Mouse (Mus musculus) urinary bladder, postnatal 10 days (tissue): ENCODE measurements around the gene Nin.

Experiments used
- DNase-seq: peaks from one replicate; pipeline ENCODE4 v3.0.0; 2022; ENCODE audit warnings: low spot score

Nin gene

GRCm38 (mm10) chr12:70119552-70119951 is 6.0 kb upstream of the Nin start:
- DNase-seq, result no peak

DNA sequence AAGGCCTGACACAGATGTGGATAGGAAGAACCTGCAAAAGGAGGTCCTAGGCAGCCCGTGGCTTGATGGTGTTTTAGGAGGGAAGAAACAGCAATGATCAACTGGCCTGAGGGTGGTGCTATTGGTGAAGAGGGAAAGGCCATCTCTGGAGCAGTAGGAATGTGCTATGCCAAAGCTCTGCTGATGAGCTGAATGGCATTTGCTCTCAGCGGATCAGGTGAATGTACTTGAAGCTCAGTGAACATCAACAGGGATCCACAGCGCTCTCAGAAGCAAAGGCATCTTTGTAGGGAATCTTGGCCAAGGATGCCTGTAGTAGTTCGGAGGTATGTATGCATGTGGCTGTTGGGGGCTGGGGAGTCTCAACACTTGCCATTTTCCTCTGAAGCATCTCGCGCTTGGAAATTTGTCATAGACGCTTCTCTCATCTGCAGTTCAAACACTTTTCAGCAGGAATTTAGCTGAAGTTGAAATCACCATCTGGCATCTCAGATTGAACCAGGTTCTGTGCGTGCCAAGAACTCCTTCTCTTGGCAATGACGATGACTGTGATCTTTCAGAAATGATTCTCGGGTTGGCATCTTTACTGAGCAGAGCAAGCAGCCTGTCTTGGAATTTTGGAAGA is 5.3 kb upstream of the Nin start:
- no peak for DNase-seq

GRCm38 (mm10) chr12:70117146-70117545 is 3.6 kb upstream of the Nin start:
- no peak for DNase-seq

DNA sequence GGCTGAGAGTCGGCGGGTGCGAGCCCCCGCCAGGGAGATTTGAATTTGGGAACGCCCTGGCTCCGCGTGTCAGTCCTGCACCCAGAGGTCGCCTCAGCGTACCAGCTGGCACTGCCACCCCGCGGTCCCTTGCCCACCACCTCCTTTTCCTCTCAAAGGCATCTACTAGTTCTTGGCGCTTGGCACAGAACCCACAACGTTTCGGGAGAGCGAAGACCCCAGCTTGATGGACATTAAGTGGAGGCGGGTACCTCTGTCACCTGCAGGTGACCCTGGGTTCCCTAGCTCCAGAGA is 1.5 kb downstream of the Nin start:
- no peak for DNase-seq

DNA sequence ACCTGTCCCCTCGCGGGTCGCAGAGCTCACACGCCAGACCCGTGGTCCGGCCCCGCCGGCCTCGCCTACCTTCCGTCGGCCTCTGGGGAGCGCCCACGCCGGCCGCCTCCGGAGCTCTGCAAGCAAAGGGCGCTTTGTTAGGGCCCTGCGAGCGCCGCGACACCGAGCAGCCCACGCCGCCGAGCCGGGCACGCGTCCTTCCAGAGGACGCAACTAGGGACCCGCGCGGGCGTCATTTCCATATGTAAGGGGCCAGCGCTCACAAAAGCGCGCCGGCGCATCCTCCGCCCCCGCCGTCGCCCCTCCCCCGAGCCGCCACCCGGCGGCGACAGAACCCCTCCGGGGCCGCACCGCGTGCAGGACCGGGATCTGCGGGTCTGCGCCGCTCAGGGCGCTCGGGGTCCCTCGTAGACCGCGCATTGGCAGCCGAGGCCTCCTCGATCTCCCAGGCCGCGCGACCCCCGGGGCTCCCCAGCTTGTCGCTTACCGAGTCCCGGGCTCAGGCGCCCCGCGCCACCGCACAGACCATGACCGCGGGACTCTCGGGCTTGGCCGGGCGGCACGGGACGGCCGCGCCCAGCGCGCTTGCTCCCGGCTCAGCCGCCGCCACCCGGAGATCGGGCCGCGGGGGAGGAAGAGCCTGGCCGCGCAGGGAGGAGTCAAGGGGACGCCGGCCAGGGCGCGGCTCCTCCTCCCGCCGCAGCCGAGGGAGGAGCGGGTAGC is 2.0 kb downstream of the Nin start:
- DNase-seq, result peak; percentile 26

DNA sequence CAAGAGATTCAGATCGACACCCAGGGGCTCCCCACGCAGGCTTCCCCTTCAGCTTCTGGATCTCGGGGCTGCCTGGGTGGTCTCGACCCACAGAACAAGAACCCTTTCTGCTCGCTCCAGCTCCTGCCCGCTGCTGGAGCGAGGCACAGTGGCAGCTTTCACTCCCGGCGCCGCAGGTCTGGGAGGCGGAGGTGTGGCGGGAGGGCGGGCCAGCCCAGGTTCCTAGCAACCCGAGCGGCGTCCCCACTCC is 2.5 kb downstream of the Nin start:
- no peak for DNase-seq

- no peak for DNase-seq
These were observed 3.0 kb downstream of the Nin start for GRCm38 (mm10) chr12:70110375-70111116.

- DNase-seq, result no peak
These were observed 3.6 kb downstream of the Nin start for GRCm38 (mm10) chr12:70109921-70110320.

DNA sequence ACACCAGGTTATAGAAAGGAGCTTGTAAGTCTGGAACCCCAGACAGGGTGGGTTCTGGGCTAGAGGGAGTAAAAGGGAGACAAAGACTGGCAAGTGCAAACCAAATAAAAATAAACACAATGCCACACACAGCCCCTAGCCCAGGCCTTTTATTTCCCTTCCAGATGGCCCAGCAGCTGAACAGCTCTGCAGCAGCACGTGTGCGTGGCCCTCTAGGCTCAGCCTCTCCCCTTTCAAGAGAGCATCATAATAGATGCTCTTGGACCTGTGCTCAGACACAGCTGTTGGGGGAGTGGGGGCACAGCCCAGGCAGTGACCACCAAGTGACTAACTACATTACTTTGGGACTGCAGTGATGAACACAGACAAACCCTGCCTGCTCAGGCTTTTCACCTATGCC is 5.4 kb downstream of the Nin start:
- no peak for DNase-seq

DNA sequence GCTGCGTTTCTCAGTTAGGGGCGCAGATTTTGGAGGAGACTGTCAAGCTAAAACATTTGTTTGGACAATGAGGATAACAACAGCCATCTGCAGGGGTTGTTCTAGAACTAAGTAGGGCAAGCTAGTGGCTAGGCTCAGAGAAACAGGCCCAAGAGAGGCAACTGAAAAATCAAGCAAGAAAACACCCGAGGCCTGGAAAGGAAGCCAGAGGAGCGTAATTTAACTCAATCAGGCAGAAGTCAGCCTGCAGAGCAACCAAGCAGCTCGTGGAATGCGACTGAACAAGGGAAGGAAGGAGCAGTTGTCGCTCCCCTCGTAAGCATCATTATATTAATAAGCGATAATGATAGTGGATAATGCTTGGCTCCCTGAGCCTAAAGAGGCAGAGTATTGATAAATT is 7.0 kb downstream of the Nin start:
- DNase-seq, result no peak

GRCm38 (mm10) chr12:70105885-70106284 is 7.6 kb downstream of the Nin start:
- no peak for DNase-seq

DNA sequence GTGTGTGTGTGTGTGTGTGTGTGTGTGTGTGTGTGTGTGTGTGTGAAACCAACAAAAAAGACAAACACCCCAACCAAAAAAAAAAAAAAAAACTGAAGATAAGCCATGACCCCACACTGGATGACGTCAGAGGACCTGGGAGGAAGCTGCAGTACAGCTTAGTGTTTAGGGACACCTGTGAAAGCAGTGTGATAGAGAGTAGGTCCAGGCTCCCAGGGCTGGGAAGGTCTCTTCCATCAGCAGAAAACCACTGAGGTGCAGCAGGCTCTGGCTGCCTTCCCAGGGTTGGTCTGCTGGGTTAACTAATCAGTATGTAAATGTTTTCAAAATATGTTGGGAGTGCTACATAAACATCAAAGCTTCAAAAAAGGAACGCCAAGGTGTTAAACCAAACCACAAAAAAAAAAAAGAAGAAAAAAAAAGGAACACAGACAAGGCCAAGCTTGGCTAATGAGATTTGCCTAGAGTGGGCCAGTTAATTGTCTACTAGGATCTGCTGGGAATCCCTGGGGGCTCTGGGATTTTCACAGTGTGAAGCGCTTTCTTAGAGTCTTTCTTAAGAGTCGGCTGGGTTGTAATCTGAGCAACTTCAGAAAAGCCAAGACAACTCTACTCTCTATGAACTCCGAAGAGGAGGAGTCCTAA is 8.6 kb downstream of the Nin start:
- no peak for DNase-seq

DNA sequence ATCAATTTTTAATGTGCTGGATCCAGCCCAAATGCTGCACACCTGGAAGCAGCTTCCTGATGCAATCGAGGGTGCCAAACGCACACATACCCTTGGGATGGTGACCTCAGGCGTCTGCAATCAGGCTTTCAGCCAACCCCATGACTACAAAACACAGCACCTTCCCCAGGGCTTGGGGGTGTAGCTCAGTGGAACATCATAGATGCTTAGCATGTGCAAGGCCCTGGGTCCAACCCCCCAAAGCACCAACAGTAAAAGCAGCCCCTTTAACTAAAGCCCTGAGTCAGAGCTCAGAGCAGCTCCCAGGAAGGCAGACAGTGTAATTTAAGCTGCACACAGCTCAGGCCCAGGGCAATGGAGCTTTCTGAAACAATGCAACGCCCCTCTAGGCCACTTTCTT is 9.3 kb downstream of the Nin start:
- no peak for DNase-seq

GRCm38 (mm10) chr12:70103257-70103656 is 10.3 kb downstream of the Nin start:
- no peak for DNase-seq

GRCm38 (mm10) chr12:70102426-70102825 is 11.1 kb downstream of the Nin start:
- no peak for DNase-seq

- DNase-seq, result no peak
These were observed 11.7 kb downstream of the Nin start for GRCm38 (mm10) chr12:70101823-70102222.

DNA sequence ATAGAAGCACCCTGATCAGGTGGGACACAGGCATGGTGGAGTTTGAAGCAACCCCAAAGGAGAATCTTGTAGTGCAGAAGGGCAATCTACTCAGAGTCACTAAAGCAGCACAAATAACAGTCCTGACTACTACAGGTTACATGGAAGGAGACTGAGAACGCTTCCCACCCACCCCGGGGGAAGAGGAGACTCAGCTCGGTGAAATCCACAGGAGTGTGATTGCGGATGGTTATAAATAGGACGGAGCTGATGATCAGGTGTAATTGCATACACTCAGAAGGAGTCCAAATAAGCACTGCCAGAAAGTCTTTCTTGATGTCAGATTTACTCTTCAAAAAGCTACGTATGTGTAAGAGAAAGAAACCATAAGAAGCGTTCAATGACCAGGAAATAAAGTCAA is 15.6 kb downstream of the Nin start:
- DNase-seq, result no peak

DNA sequence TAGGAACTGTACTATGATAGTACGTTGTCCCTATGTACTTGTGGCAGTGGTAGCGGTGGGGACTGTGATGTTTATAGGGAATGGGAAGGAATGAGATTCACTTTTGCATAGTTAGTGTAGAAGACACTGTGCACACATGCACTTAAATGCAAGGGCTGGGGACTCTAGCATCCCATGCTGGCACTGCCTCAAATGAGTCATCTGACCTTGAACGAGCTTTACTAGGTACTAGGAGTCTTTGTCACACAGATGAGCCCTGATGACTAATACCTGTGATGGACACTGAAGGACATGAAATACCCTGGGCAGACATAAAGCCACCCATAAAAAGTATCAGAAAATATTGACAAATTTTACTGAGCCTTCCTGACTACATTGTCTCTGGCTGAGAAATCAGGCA is 16.2 kb downstream of the Nin start:
- DNase-seq, result no peak

DNA sequence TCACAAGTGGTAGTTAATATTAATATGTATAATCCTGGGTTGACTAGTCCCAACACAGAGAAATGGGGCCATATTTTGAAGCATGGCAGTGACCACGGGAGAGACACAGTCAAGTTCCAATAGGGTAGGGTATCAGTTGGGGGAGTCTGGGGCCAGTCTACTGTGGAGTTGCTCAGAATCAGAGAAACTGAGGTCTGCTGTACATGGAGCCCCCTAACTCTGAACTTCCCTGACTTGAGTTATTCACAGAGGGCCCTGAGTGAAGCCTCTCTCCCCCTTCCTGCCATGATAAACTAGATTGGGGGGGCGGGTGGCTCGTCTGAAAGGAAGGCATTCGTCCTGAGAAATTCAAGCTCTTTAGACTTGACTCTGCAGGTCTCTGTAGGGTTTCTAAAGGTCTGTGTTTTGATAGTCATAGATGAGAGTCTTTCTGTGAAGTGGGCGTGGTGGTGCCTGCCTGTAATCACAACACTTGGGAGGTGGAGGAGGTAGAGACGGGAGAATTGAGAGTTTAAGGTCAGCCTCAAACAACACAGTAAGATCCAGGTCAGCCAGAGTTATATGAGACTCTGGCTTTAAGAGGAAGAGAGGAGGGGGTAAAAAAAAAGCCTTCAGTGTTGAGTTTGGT is 20.1 kb downstream of the Nin start:
- DNase-seq, result no peak

DNA sequence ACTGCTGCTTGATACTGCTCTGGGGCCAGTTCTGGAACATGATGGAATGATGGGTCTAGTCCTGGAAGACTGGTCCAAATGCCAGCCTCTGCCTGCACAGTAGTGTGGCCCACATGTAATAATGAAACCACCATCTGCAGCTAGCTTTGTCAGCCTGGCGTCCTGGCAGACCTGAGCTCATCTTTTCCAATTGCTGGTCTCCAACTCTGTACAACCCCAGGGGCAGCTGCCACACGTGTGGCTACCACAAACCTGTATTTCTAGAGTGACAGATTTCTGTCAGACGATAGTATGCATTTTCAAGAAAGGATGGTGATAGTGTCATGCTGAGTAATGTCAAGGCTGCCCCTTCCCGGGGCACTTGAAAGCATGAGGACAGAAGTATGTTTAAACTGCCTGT is 25.2 kb downstream of the Nin start:
- DNase-seq, result no peak

DNA sequence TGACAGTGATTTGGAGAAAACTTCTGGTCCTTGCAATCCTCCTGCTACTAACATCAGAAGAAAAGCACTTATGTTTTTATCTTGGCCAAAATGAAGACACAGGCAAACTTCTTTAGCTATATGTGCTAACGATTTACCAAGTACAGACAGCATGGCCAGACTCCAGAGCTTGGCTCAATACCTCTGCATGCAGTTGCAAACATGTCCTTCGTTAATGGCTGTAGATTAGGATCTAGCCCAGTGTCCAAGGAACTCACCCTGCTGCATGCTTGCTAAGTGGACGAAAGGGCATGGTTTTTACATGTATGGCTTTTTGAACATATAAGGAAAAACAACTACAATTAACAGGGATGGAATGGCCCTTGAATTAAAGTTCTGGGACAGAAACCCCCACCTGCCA is 28.2 kb downstream of the Nin start:
- no peak for DNase-seq

DNA sequence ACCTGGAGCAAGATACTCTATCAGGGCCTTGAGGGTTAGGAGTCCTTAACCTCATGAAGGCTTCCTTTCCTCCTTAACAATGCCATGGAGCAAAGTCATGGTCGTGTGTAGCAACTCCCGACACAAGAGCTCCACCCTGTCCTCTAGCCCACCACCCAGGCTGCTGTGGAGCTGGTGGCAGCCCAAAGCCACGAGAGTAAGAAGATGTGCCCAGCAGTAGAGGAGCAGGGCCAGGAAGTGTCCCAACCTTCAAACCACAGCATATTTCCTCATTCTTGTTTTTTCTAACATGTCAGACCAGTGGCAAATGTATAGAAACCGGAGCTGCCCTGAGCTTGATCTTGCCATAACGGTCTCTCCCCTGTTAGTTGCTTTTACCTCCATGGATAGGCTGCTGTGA is 29.3 kb downstream of the Nin start:
- DNase-seq, result no peak

DNA sequence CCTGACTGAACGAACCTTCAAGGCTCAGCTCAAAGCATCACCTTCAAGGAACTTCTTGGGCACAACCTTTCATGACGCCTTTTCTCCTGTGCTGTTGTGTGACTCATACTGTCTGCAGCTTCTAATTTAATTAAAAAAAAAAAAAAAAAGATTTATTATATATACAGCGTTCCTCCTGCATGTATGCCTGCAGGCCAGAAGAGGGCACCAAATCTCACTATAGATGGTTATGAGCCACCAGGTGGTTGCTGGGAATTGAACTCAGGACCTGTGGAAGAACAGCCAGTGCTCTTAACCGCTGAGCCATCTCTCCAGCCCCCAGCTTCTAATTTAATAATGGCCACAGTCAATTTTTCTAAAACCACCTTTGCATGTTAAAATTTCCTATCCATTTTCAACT is 29.8 kb downstream of the Nin start:
- no peak for DNase-seq
